Mouse (Mus musculus): ENCODE data around the gene Ccdc163. TPM values are rescaled to one million over a fixed set of nuclear protein-coding genes. Genes with fewer than 3 reads are reported as not detected.

Gene Ccdc163
- total RNA-seq, 2 experiments from 2014 or later, result 3.9 to 6.0 TPM

- TF ChIP-seq CTCF (conservative IDR thresholded peaks at IDR 0.05), result no peak
- no peak overlapping the region for H3K4me3 ChIP-seq
- no peak for DNase-seq (ENCODE audit: low spot score in 2 of 2)
- no peak overlapping the region for H3K27ac ChIP-seq
These were observed 88.3 kb downstream of the Ccdc163 start for GRCm38 (mm10) chr4:116796442-116797110.

DNA sequence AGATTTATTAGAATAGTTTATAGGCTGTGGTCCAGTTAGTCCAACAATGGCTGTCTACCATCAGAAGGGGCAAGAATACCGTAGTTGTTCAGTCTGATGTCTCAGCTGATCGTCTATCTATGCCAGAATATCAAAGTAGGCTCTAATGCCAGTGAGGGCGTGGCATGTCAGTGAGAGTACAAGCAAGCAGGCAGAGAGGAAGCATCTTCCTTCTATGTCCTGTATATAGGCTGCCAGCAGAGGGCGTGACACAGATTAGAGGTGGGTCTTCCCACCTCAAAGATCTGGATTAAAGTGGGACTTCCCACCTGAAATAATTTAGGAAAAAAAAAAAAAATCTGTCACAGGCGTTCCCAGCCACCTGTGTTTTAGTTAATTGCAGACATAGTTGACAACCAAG is 91.6 kb downstream of the Ccdc163 start:
- no peak overlapping the region for H3K27ac ChIP-seq
- DNase-seq (ENCODE audit: low spot score in 2 of 2), result peak in 1 of 2 experiments; percentile 7
- TF ChIP-seq CTCF (conservative IDR thresholded peaks at IDR 0.05), result peak; percentile 74
- no peak overlapping the region for H3K4me3 ChIP-seq

Other genes with a start within 250 kb of the Ccdc163 start
- gene Mast2, start 244.3 kb upstream of the Ccdc163 start, total RNA-seq (2021), result 10 to 100 TPM; 88.7 to 98.0 TPM
- 10 to 100 TPM; 17.5 to 20.1 TPM for gene Ipp, start 201.0 kb upstream of the Ccdc163 start, total RNA-seq (2021)
- 10 to 100 TPM; 11.4 to 13.3 TPM for gene Tmem69, start 152.6 kb upstream of the Ccdc163 start, total RNA-seq (2021)
- gene Gpbp1l1, start 150.9 kb upstream of the Ccdc163 start, total RNA-seq (2021), result 10 to 100 TPM; 38.2 to 45.0 TPM
- 1 to 10 TPM; 5.7 to 7.4 TPM for gene Ccdc17, start 111.9 kb upstream of the Ccdc163 start, total RNA-seq (2021)
- gene Nasp, start 80.6 kb upstream of the Ccdc163 start, total RNA-seq (2021), result 10 to 100 TPM; 28.0 to 32.5 TPM
- gene Akr1a1, start 56.8 kb upstream of the Ccdc163 start, total RNA-seq (2021), result 100 to 1,000 TPM; 376 to 387 TPM
- gene Prdx1, start 23.0 kb upstream of the Ccdc163 start, total RNA-seq (2021), result 100 to 1,000 TPM; 143 to 151 TPM
- 10 to 100 TPM; 16.4 to 20.8 TPM for gene Mmachc, start 103 bp upstream of the Ccdc163 start, total RNA-seq (2021)
- gene Tesk2, start 12.4 kb downstream of the Ccdc163 start, total RNA-seq (2021), result 1 to 10 TPM; 4.2 to 4.8 TPM
- gene Toe1, start 99.1 kb downstream of the Ccdc163 start, total RNA-seq (2021), result 10 to 100 TPM; 14.0 to 16.2 TPM
- gene Mutyh, start 99.2 kb downstream of the Ccdc163 start, total RNA-seq (2021), result 1 to 10 TPM; 3.1 to 3.2 TPM
- 1 to 10 TPM; 6.4 to 6.9 TPM for gene Hpdl, start 113.2 kb downstream of the Ccdc163 start, total RNA-seq (2021)
- 10 to 100 TPM; 15.6 to 17.1 TPM for gene Zswim5, start 168.9 kb downstream of the Ccdc163 start, total RNA-seq (2021)